Mouse (Mus musculus): Measurements from ENCODE around the gene Rai14. TPM values are rescaled to one million over a fixed set of nuclear protein-coding genes. Genes with fewer than 3 reads are reported as not detected.
A peak's percentile ranks its signal among the peaks of the same experiment; 100 is the strongest.

Gene Rai14
- polyA plus RNA-seq, 1 experiment from 2014 or later: 23.2 TPM

GRCm38 (mm10) chr15:10691481-10691880 is 22.9 kb downstream of the Rai14 start:
- Histone ChIP-seq H3K36me3 (ENCODE audit: control insufficient read depth, insufficient read depth, low read length) (no peaks in the 10 kb centered on the region; the same call in 1 of the 2 replicates), H3K4me1 (ENCODE audit: control insufficient read depth, insufficient read depth, low read length) (no peaks in the 10 kb centered on the region; the same call in 1 of the 2 replicates)
- 56% methylated on average over 6 of the region's 6 CpGs for WGBS

DNA sequence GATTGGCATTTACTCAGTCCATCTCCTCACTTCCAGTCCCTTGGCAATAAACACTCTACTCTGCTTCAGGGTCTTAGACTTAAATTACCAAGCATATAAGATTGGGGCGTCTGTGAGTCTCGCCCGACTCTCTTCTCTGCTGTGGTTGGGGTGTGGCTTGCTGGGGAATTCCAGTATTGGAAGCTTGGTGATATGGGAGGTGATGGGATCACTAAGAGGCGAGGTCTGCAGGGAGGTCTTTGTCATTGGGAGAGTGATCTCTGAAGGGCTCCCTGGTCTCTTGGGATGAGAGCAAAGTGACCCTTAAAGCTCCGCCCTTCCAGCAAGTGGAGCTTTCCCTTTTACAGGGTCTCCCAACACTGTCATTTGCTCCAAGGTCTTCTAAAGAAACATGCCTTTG is 23.5 kb downstream of the Rai14 start:
- 83% methylated on average over 5 of the region's 5 CpGs for WGBS
- H3K4me1 ChIP-seq (ENCODE audit: control insufficient read depth, insufficient read depth, low read length): no peaks in the 10 kb centered on the region; the same call in 1 of the 2 replicates
- no peak overlapping the region for H3K27ac ChIP-seq (ENCODE audit: low read length)
- no peak overlapping the region for H3K4me2 ChIP-seq (replicated peaks; ENCODE audit: low read depth, low read length)
- H3K4me3 ChIP-seq (ENCODE audit: low read depth, low read length): no peak overlapping the region
- no peak overlapping the region for H3K9ac ChIP-seq (replicated peaks; ENCODE audit: low read depth, low read length)
- ATAC-seq (ENCODE audit: insufficient number of reproducible peaks, insufficient read depth, low FRiP score, low read depth): no peak
- no peaks in the 10 kb centered on the region; the same call in 1 of the 2 replicates for H3K36me3 ChIP-seq (ENCODE audit: control insufficient read depth, insufficient read depth, low read length)
- no peaks in the 10 kb centered on the region for H3K9me3 ChIP-seq (ENCODE audit: control insufficient read depth, low read depth, low read length)
- H3K27me3 ChIP-seq (ENCODE audit: control insufficient read depth, insufficient read depth, low read length): no peaks in the 10 kb centered on the region

More at GRCm38 (mm10) chr15:10691481-10691880, 22.9 kb downstream of the Rai14 start:
- Histone ChIP-seq H3K4me2 (replicated peaks; ENCODE audit: low read depth, low read length) (no peak overlapping the region), H3K27me3 (ENCODE audit: control insufficient read depth, insufficient read depth, low read length) (no peaks in the 10 kb centered on the region), H3K4me3 (ENCODE audit: low read depth, low read length) (no peak overlapping the region), H3K9ac (replicated peaks; ENCODE audit: low read depth, low read length) (no peak overlapping the region), H3K9me3 (ENCODE audit: control insufficient read depth, low read depth, low read length) (no peaks in the 10 kb centered on the region), H3K27ac (ENCODE audit: low read length) (no peak overlapping the region)
- ATAC-seq (ENCODE audit: insufficient number of reproducible peaks, insufficient read depth, low FRiP score, low read depth): no peak

DNA sequence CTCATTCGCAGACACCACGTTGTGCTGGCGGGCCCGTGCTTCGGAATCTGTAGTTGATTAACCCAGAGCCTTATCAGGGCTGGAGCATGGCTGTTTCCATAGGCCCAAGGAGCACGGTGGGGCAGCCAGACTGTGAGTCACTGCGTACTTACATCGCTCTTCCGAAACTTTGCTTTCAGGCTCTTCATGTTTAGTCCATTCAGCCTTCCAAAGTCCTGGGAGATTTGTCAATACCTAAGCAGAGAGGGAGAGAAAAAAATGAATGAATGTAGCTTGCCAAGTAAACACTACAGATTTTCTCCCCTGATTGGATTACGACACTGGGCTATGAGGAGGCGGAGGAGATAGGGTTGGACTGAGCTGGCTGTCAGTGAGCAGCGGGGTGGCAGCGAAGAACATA is 24.2 kb downstream of the Rai14 start:
- H3K36me3 ChIP-seq (ENCODE audit: control insufficient read depth, insufficient read depth, low read length): no peaks in the 10 kb centered on the region; the same call in 1 of the 2 replicates
- ATAC-seq (ENCODE audit: insufficient number of reproducible peaks, insufficient read depth, low FRiP score, low read depth): peak; percentile 88
- H3K4me2 ChIP-seq (replicated peaks; ENCODE audit: low read depth, low read length): no peak overlapping the region
- no peaks in the 10 kb centered on the region for H3K27me3 ChIP-seq (ENCODE audit: control insufficient read depth, insufficient read depth, low read length)
- H3K4me1 ChIP-seq (ENCODE audit: control insufficient read depth, insufficient read depth, low read length): peaks cover 6% of the 10 kb centered on the region; the same call in 1 of the 2 replicates
- H3K9ac ChIP-seq (replicated peaks; ENCODE audit: low read depth, low read length): no peak overlapping the region
- peak overlapping the region; percentile 40; the same call in 1 of the 2 replicates for H3K27ac ChIP-seq (ENCODE audit: low read length)
- H3K4me3 ChIP-seq (ENCODE audit: low read depth, low read length): no peak overlapping the region
- no peaks in the 10 kb centered on the region for H3K9me3 ChIP-seq (ENCODE audit: control insufficient read depth, low read depth, low read length)
- 63% methylated on average over 13 of the region's 13 CpGs for WGBS

- no peaks in the 10 kb centered on the region; the same call in 1 of the 2 replicates for H3K36me3 ChIP-seq (ENCODE audit: control insufficient read depth, insufficient read depth, low read length)
- no peaks in the 10 kb centered on the region for H3K9me3 ChIP-seq (ENCODE audit: control insufficient read depth, low read depth, low read length)
- H3K27me3 ChIP-seq (ENCODE audit: control insufficient read depth, insufficient read depth, low read length): no peaks in the 10 kb centered on the region
- no peak overlapping the region for H3K4me3 ChIP-seq (ENCODE audit: low read depth, low read length)
- H3K4me2 ChIP-seq (replicated peaks; ENCODE audit: low read depth, low read length): no peak overlapping the region
- H3K9ac ChIP-seq (replicated peaks; ENCODE audit: low read depth, low read length): no peak overlapping the region
- H3K27ac ChIP-seq (ENCODE audit: low read length): no peak overlapping the region
- peaks cover 6% of the 10 kb centered on the region; the same call in 1 of the 2 replicates for H3K4me1 ChIP-seq (ENCODE audit: control insufficient read depth, insufficient read depth, low read length)
- WGBS: 77% methylated on average over 11 of the region's 11 CpGs
- no peak for ATAC-seq (ENCODE audit: insufficient number of reproducible peaks, insufficient read depth, low FRiP score, low read depth)
Observed at GRCm38 (mm10) chr15:10689304-10689703, 25.1 kb downstream of the Rai14 start.

DNA sequence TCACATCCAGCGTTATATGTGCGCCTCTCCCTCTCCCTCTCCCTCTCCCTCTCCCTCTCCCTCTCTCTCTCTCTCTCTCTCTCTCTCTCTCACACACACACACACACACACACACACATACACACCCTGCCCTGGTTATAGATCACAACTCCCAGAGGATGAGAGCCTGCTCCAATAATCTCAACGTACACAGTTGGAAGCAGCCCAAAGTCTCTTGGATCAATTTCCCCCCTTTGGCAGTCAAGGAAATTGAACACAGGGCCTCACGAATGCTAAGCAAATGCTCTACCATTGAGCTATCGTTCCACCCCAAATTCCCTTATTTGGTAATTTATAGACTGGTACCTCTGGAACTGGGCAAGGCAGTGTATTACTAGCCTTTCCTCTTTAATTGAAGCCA is 25.7 kb downstream of the Rai14 start:
- no peaks in the 10 kb centered on the region; the same call in 1 of the 2 replicates for H3K36me3 ChIP-seq (ENCODE audit: control insufficient read depth, insufficient read depth, low read length)
- H3K27ac ChIP-seq (ENCODE audit: low read length): no peak overlapping the region
- H3K9me3 ChIP-seq (ENCODE audit: control insufficient read depth, low read depth, low read length): no peaks in the 10 kb centered on the region
- ATAC-seq (ENCODE audit: insufficient number of reproducible peaks, insufficient read depth, low FRiP score, low read depth): no peak
- H3K27me3 ChIP-seq (ENCODE audit: control insufficient read depth, insufficient read depth, low read length): no peaks in the 10 kb centered on the region
- peaks cover 6% of the 10 kb centered on the region; the same call in 1 of the 2 replicates for H3K4me1 ChIP-seq (ENCODE audit: control insufficient read depth, insufficient read depth, low read length)
- WGBS: 82% methylated on average over 5 of the region's 5 CpGs
- no peak overlapping the region for H3K4me3 ChIP-seq (ENCODE audit: low read depth, low read length)
- H3K9ac ChIP-seq (replicated peaks; ENCODE audit: low read depth, low read length): no peak overlapping the region
- H3K4me2 ChIP-seq (replicated peaks; ENCODE audit: low read depth, low read length): no peak overlapping the region

GRCm38 (mm10) chr15:10687365-10687764 is 27.1 kb downstream of the Rai14 start:
- Histone ChIP-seq H3K4me1 (ENCODE audit: control insufficient read depth, insufficient read depth, low read length) (peaks cover 6% of the 10 kb centered on the region; the same call in 1 of the 2 replicates), H3K36me3 (ENCODE audit: control insufficient read depth, insufficient read depth, low read length) (no peaks in the 10 kb centered on the region; the same call in 1 of the 2 replicates), H3K27me3 (ENCODE audit: control insufficient read depth, insufficient read depth, low read length) (no peaks in the 10 kb centered on the region), H3K4me2 (replicated peaks; ENCODE audit: low read depth, low read length) (no peak overlapping the region), H3K9ac (replicated peaks; ENCODE audit: low read depth, low read length) (no peak overlapping the region), H3K27ac (ENCODE audit: low read length) (no peak overlapping the region), H3K9me3 (ENCODE audit: control insufficient read depth, low read depth, low read length) (no peaks in the 10 kb centered on the region), H3K4me3 (ENCODE audit: low read depth, low read length) (no peak overlapping the region)
- 79% methylated on average over 7 of the region's 7 CpGs for WGBS
- ATAC-seq (ENCODE audit: insufficient number of reproducible peaks, insufficient read depth, low FRiP score, low read depth): no peak

GRCm38 (mm10) chr15:10685692-10686430 is 28.6 kb downstream of the Rai14 start:
- 70% methylated on average over 14 of the region's 14 CpGs for WGBS
- H3K4me1 ChIP-seq (ENCODE audit: control insufficient read depth, insufficient read depth, low read length): peaks cover 6% of the 10 kb centered on the region; the same call in 1 of the 2 replicates
- no peak overlapping the region for H3K4me3 ChIP-seq (ENCODE audit: low read depth, low read length)
- no peak overlapping the region for H3K9ac ChIP-seq (replicated peaks; ENCODE audit: low read depth, low read length)
- H3K9me3 ChIP-seq (ENCODE audit: control insufficient read depth, low read depth, low read length): no peaks in the 10 kb centered on the region
- no peak overlapping the region for H3K27ac ChIP-seq (ENCODE audit: low read length)
- H3K4me2 ChIP-seq (replicated peaks; ENCODE audit: low read depth, low read length): no peak overlapping the region
- no peaks in the 10 kb centered on the region; the same call in 1 of the 2 replicates for H3K36me3 ChIP-seq (ENCODE audit: control insufficient read depth, insufficient read depth, low read length)
- H3K27me3 ChIP-seq (ENCODE audit: control insufficient read depth, insufficient read depth, low read length): no peaks in the 10 kb centered on the region
- peak; percentile 51; the same call in 1 of the 2 replicates for ATAC-seq (ENCODE audit: insufficient number of reproducible peaks, insufficient read depth, low FRiP score, low read depth)

- 0 out of 2 replicates have a peak, but pooled peaks cover 9% of the 10 kb centered on the region for H3K4me1 ChIP-seq (ENCODE audit: control insufficient read depth, insufficient read depth, low read length)
- no peaks in the 10 kb centered on the region for H3K36me3 ChIP-seq (ENCODE audit: control insufficient read depth, insufficient read depth, low read length)
- WGBS: 89% methylated on average over 9 of the region's 9 CpGs
- ATAC-seq (ENCODE audit: insufficient number of reproducible peaks, insufficient read depth, low FRiP score, low read depth): no peak
- H3K27ac ChIP-seq (ENCODE audit: low read length): no peak overlapping the region
- H3K4me3 ChIP-seq (ENCODE audit: low read depth, low read length): no peak overlapping the region
- no peaks in the 10 kb centered on the region for H3K27me3 ChIP-seq (ENCODE audit: control insufficient read depth, insufficient read depth, low read length)
- no peak overlapping the region for H3K4me2 ChIP-seq (replicated peaks; ENCODE audit: low read depth, low read length)
- H3K9ac ChIP-seq (replicated peaks; ENCODE audit: low read depth, low read length): no peak overlapping the region
- no peaks in the 10 kb centered on the region for H3K9me3 ChIP-seq (ENCODE audit: control insufficient read depth, low read depth, low read length)
Observed at GRCm38 (mm10) chr15:10683687-10684203, 30.7 kb downstream of the Rai14 start.

Data from stomach, embryonic 14.5 days (tissue).